Mouse (Mus musculus): ENCODE results near the gene Rela. TPM values are rescaled to one million over a fixed set of nuclear protein-coding genes. Genes with fewer than 3 reads are reported as not detected.

Gene Rela
- polyA plus RNA-seq, 1 experiment from 2014 or later = 50.1 TPM

DNA sequence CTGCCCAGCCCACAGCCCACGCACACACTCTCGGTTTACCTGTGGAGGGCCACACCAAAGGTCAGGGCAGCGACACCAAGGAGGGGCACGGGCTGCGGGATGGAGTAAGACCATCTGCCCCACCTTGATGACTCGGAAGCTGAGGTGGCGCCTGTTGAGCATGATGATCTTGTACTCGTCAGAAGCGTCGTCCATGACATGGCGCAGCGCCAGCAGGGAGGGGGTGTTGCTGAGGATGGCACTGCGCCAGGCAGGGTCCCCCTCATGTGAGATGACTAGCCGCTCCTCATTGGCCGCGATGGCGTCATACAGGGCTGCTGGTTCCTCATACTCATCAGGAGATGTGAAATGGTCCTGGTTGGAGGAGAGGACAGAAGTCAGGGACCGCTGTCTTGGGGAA is 29.1 kb downstream of the Rela start:
- DNase-seq (ENCODE audit: low spot score) (no peak), ATAC-seq (no peak)
- peaks cover 27% of the 10 kb centered on the region for H3K36me3 ChIP-seq (ENCODE audit: insufficient read depth, low read length)
- 85% methylated on average over 18 of the region's 18 CpGs for WGBS
- no peaks in the 10 kb centered on the region for H3K9me3 ChIP-seq (ENCODE audit: low read length)
- no peaks in the 10 kb centered on the region for H3K27me3 ChIP-seq (replicated peaks; ENCODE audit: insufficient read depth, low read length)
- no peak overlapping the region for H3K9ac ChIP-seq (replicated peaks; ENCODE audit: low read depth)
- TF ChIP-seq EP300 (IDR thresholded peaks at IDR 0.05) (no peak), CTCF (IDR thresholded peaks at IDR 0.05) (no peak)
- no peak overlapping the region for H3K27ac ChIP-seq (ENCODE audit: low read length)
- H3K4me2 ChIP-seq (replicated peaks; ENCODE audit: low read depth, low read length) = no peak overlapping the region
- H3K4me3 ChIP-seq (ENCODE audit: low read depth, low read length) = no peak overlapping the region
- H3K4me1 ChIP-seq (ENCODE audit: insufficient read depth, low read depth, low read length) = no peaks in the 10 kb centered on the region

DNA sequence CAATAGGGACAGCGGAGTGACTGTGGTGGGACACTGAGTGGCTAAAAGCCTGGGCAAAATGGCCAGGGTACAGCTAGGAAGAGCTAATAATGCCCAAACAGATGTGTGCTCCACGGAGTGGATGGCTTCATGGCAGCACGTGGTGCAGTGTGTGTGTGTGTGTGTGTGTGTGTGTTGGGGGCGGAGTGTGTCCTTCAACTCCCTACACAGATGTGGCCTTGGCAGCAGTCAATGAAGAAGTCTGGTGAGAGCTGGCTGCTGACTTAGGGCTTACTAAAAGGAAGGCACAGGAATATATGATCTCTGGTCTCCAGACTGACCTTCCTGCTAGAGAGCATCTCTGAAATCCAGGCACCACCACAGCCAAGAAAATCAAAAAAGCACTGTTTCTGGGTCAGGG is 31.1 kb downstream of the Rela start:
- Histone ChIP-seq H3K9ac (replicated peaks; ENCODE audit: low read depth) (no peak overlapping the region), H3K4me3 (ENCODE audit: low read depth, low read length) (no peak overlapping the region), H3K27ac (ENCODE audit: low read length) (no peak overlapping the region), H3K4me1 (ENCODE audit: insufficient read depth, low read depth, low read length) (no peaks in the 10 kb centered on the region), H3K36me3 (ENCODE audit: insufficient read depth, low read length) (peaks cover 39% of the 10 kb centered on the region), H3K4me2 (replicated peaks; ENCODE audit: low read depth, low read length) (no peak overlapping the region), H3K27me3 (replicated peaks; ENCODE audit: insufficient read depth, low read length) (no peaks in the 10 kb centered on the region), H3K9me3 (ENCODE audit: low read length) (no peaks in the 10 kb centered on the region)
- DNase-seq (ENCODE audit: low spot score) (no peak), ATAC-seq (no peak)
- TF ChIP-seq EP300 (IDR thresholded peaks at IDR 0.05) (no peak), CTCF (IDR thresholded peaks at IDR 0.05) (no peak)
- 86% methylated on average over 4 of the region's 4 CpGs for WGBS

DNA sequence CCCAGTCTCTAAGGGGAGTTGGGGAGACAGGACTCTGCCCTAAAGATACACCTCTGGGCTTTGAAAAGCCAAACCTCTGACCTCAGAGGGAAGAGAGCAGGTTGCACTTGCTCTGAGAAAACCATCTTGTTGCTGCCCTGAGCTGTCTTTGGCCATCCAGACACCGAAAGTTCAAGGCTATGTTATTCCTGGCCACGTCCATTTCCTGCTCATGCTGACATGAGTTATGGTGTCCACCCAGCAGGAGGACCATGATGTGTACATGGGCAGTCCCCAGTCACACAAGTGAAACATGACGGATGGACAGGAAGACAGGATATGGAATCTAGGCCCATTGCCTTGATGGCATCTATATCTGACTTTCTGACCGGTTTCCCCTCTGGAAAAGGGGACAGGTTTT is 43.1 kb downstream of the Rela start:
- H3K4me1 ChIP-seq (ENCODE audit: insufficient read depth, low read depth, low read length) = no peaks in the 10 kb centered on the region
- ATAC-seq = peak; percentile 63
- no peak overlapping the region for H3K9ac ChIP-seq (replicated peaks; ENCODE audit: low read depth)
- no peaks in the 10 kb centered on the region for H3K27me3 ChIP-seq (replicated peaks; ENCODE audit: insufficient read depth, low read length)
- H3K36me3 ChIP-seq (ENCODE audit: insufficient read depth, low read length) = peaks cover 53% of the 10 kb centered on the region
- no peak overlapping the region for H3K4me3 ChIP-seq (ENCODE audit: low read depth, low read length)
- H3K27ac ChIP-seq (ENCODE audit: low read length) = no peak overlapping the region
- no peaks in the 10 kb centered on the region for H3K9me3 ChIP-seq (ENCODE audit: low read length)
- H3K4me2 ChIP-seq (replicated peaks; ENCODE audit: low read depth, low read length) = no peak overlapping the region
- TF ChIP-seq CTCF (IDR thresholded peaks at IDR 0.05) = no peak
- DNase-seq (ENCODE audit: low spot score) = peak; percentile 10
- WGBS = 66% methylated on average over 4 of the region's 4 CpGs

- H3K4me2 ChIP-seq (replicated peaks; ENCODE audit: low read depth, low read length) = no peak overlapping the region
- no peaks in the 10 kb centered on the region for H3K27me3 ChIP-seq (replicated peaks; ENCODE audit: insufficient read depth, low read length)
- peak; percentile 21 for DNase-seq (ENCODE audit: low spot score)
- H3K36me3 ChIP-seq (ENCODE audit: insufficient read depth, low read length) = peaks cover 39% of the 10 kb centered on the region
- TF ChIP-seq CTCF (IDR thresholded peaks at IDR 0.05) (no peak), EP300 (IDR thresholded peaks at IDR 0.05) (no peak)
- ATAC-seq = no peak
- no peaks in the 10 kb centered on the region for H3K9me3 ChIP-seq (ENCODE audit: low read length)
- no peak overlapping the region for H3K9ac ChIP-seq (replicated peaks; ENCODE audit: low read depth)
- 89% methylated on average over 12 of the region's 12 CpGs for WGBS
- no peak overlapping the region for H3K27ac ChIP-seq (ENCODE audit: low read length)
- H3K4me3 ChIP-seq (ENCODE audit: low read depth, low read length) = no peak overlapping the region
- peaks cover 6% of the 10 kb centered on the region; the same call in 1 of the 2 replicates for H3K4me1 ChIP-seq (ENCODE audit: insufficient read depth, low read depth, low read length)
These were observed 47.0 kb downstream of the Rela start for GRCm38 (mm10) chr19:5684236-5684635.

DNA sequence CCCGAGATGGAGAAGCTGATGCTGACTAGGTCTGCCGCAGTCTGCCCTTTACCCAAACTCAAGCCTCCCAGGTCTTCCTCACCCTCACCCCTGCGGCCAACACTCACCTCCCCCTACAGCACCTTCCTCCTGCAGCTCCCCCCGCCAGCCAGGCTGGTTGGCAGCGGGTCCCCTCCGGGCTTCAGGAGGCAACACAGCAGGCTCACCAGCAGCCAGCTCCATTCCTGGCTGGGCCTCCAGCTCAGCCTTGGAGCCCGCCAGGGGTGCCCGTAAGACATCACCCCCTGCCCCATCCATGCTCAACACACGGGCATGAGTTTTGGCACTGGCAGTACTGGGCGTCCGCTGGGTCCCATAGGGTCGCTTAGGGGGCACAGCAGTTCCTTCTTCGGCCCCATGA is 47.7 kb downstream of the Rela start:
- H3K4me3 ChIP-seq (ENCODE audit: low read depth, low read length) = no peak overlapping the region
- no peak for ATAC-seq
- DNase-seq (ENCODE audit: low spot score) = no peak
- no peaks in the 10 kb centered on the region for H3K27me3 ChIP-seq (replicated peaks; ENCODE audit: insufficient read depth, low read length)
- peaks cover 6% of the 10 kb centered on the region; the same call in 1 of the 2 replicates for H3K4me1 ChIP-seq (ENCODE audit: insufficient read depth, low read depth, low read length)
- no peak overlapping the region for H3K27ac ChIP-seq (ENCODE audit: low read length)
- H3K4me2 ChIP-seq (replicated peaks; ENCODE audit: low read depth, low read length) = no peak overlapping the region
- H3K36me3 ChIP-seq (ENCODE audit: insufficient read depth, low read length) = peaks cover 34% of the 10 kb centered on the region
- 93% methylated on average over 12 of the region's 13 CpGs for WGBS
- no peaks in the 10 kb centered on the region for H3K9me3 ChIP-seq (ENCODE audit: low read length)
- H3K9ac ChIP-seq (replicated peaks; ENCODE audit: low read depth) = no peak overlapping the region
- no peak for TF ChIP-seq CTCF (IDR thresholded peaks at IDR 0.05)
- no peak for TF ChIP-seq EP300 (IDR thresholded peaks at IDR 0.05)

- Histone ChIP-seq H3K27me3 (replicated peaks; ENCODE audit: insufficient read depth, low read length) (no peaks in the 10 kb centered on the region), H3K27ac (ENCODE audit: low read length) (no peak overlapping the region), H3K9ac (replicated peaks; ENCODE audit: low read depth) (no peak overlapping the region), H3K4me2 (replicated peaks; ENCODE audit: low read depth, low read length) (no peak overlapping the region), H3K4me1 (ENCODE audit: insufficient read depth, low read depth, low read length) (peaks cover 11% of the 10 kb centered on the region; the same call in 1 of the 2 replicates), H3K36me3 (ENCODE audit: insufficient read depth, low read length) (peaks cover 29% of the 10 kb centered on the region), H3K4me3 (ENCODE audit: low read depth, low read length) (no peak overlapping the region), H3K9me3 (ENCODE audit: low read length) (no peaks in the 10 kb centered on the region)
- DNase-seq (ENCODE audit: low spot score) = no peak
- ATAC-seq = no peak
- TF ChIP-seq CTCF (IDR thresholded peaks at IDR 0.05) (no peak), EP300 (IDR thresholded peaks at IDR 0.05) (no peak)
- 94% methylated on average over 19 of the region's 19 CpGs for WGBS
These were observed 48.1 kb downstream of the Rela start for GRCm38 (mm10) chr19:5685431-5685830.

GRCm38 (mm10) chr19:5685861-5686260 is 48.6 kb downstream of the Rela start:
- TF ChIP-seq CTCF (IDR thresholded peaks at IDR 0.05) (no peak), EP300 (IDR thresholded peaks at IDR 0.05) (no peak)
- no peak overlapping the region for H3K4me2 ChIP-seq (replicated peaks; ENCODE audit: low read depth, low read length)
- no peak overlapping the region for H3K4me3 ChIP-seq (ENCODE audit: low read depth, low read length)
- peaks cover 25% of the 10 kb centered on the region for H3K36me3 ChIP-seq (ENCODE audit: insufficient read depth, low read length)
- H3K4me1 ChIP-seq (ENCODE audit: insufficient read depth, low read depth, low read length) = peaks cover 15% of the 10 kb centered on the region; the same call in 1 of the 2 replicates
- no peaks in the 10 kb centered on the region for H3K9me3 ChIP-seq (ENCODE audit: low read length)
- H3K9ac ChIP-seq (replicated peaks; ENCODE audit: low read depth) = no peak overlapping the region
- H3K27ac ChIP-seq (ENCODE audit: low read length) = no peak overlapping the region
- 93% methylated on average over 11 of the region's 11 CpGs for whole genome bisulfite sequencing
- DNase-seq (ENCODE audit: low spot score) = no peak
- H3K27me3 ChIP-seq (replicated peaks; ENCODE audit: insufficient read depth, low read length) = no peaks in the 10 kb centered on the region
- ATAC-seq = no peak

All from lung, postnatal 0 days (tissue).